Mouse (Mus musculus) heart, postnatal 4 days (tissue): ENCODE measurements around the gene Klhl18. TPM values are rescaled to one million over a fixed set of nuclear protein-coding genes. Genes with fewer than 3 reads are reported as not detected.
"Not testable (repeated sequence)": the region's sequence is repeated elsewhere in the genome, so short reads cannot be mapped to it uniquely, and the experiment has no call there.

ENCODE experiments used
- DNase-seq: peaks from one replicate; pipeline ENCODE4 v3.0.0; 2021
- total RNA-seq, 2 experiments: library from RNA; stranded (reverse); gene quantifications; 2 replicates each; pipeline ENCODE4 v1.2.3; 2021

The Klhl18 gene
- total RNA-seq, 2 experiments from 2014 or later, result 11.2 to 12.9 TPM

GRCm38 (mm10) chr9:110419511-110420112 lies 56.9 kb downstream of the Klhl18 start, which contains the start of gene Ngp:
Gene Ngp (plus strand): TSS chr9:110419747.
- DNase-seq, result no peak

GRCm38 (mm10) chr9:110413785-110414184 lies 62.7 kb downstream of the Klhl18 start:
- DNase-seq, result peak; percentile 64

GRCm38 (mm10) chr9:110412926-110413325 lies 63.6 kb downstream of the Klhl18 start:
- DNase-seq, result no peak

GRCm38 (mm10) chr9:110410908-110411887 lies 65.3 kb downstream of the Klhl18 start:
- DNase-seq, result peak; percentile 91

GRCm38 (mm10) chr9:110408099-110408773 lies 68.3 kb downstream of the Klhl18 start, which contains the start of gene Ptpn23:
Gene Ptpn23 (minus strand): TSS chr9:110408213.
- peak; percentile 96 for DNase-seq

- no peak for DNase-seq
These were observed 69.0 kb downstream of the Klhl18 start for GRCm38 (mm10) chr9:110407311-110408098.

- DNase-seq, result not testable (repeated sequence)
These were observed 73.3 kb downstream of the Klhl18 start for GRCm38 (mm10) chr9:110403240-110403639.

- DNase-seq, result no peak
These were observed 73.8 kb downstream of the Klhl18 start for GRCm38 (mm10) chr9:110402731-110403130.

GRCm38 (mm10) chr9:110400650-110401049 lies 75.8 kb downstream of the Klhl18 start:
- peak; percentile 72 for DNase-seq

- no peak for DNase-seq
These were observed 83.2 kb downstream of the Klhl18 start for GRCm38 (mm10) chr9:110393295-110393694.

- DNase-seq, result no peak
These were observed 85.7 kb downstream of the Klhl18 start for GRCm38 (mm10) chr9:110390843-110391242.

- DNase-seq, result no peak
These were observed 88.5 kb downstream of the Klhl18 start for GRCm38 (mm10) chr9:110388011-110388410.

- DNase-seq, result no peak
These were observed 92.0 kb downstream of the Klhl18 start for GRCm38 (mm10) chr9:110384369-110384929.

GRCm38 (mm10) chr9:110381292-110381691 lies 95.2 kb downstream of the Klhl18 start:
- no peak for DNase-seq

GRCm38 (mm10) chr9:110380662-110381061 lies 95.8 kb downstream of the Klhl18 start:
- no peak for DNase-seq

GRCm38 (mm10) chr9:110379361-110379760 lies 97.1 kb downstream of the Klhl18 start:
- no peak for DNase-seq

GRCm38 (mm10) chr9:110377655-110378054 lies 98.8 kb downstream of the Klhl18 start:
- not testable (repeated sequence) for DNase-seq
